Mouse (Mus musculus): ENCODE data around the gene C1s1. TPM values are rescaled to one million over a fixed set of nuclear protein-coding genes. Genes with fewer than 3 reads are reported as not detected.
"Not testable (repeated sequence)": the region's sequence is repeated elsewhere in the genome, so short reads cannot be mapped to it uniquely, and the experiment has no call there.

The C1s1 gene
- polyA plus RNA-seq, 1 experiment, result 3.9 TPM

- peak within 1 kb of the TSS; percentile 32 for H3K4me3 ChIP-seq (ENCODE audit: low read depth, low read length)
- no peaks in the 10 kb centered on the region for H3K4me1 ChIP-seq (ENCODE audit: control insufficient read depth, insufficient read depth, low read length)
- TF ChIP-seq CTCF (IDR thresholded peaks at IDR 0.05; ENCODE audit: low read depth, low read length) (peak; percentile 66), POLR2A (IDR thresholded peaks at IDR 0.05; ENCODE audit: insufficient read depth, low read length) (no peak), EP300 (IDR thresholded peaks at IDR 0.05; ENCODE audit: insufficient read depth, low read depth, low read length) (no peak)
- H3K9ac ChIP-seq (ENCODE audit: low read depth, poor library complexity, severe bottlenecking), result 0 out of 2 replicates have a peak within 1 kb of the TSS, but pooled peaks have one; percentile 19
- no peaks in the 10 kb centered on the region for H3K36me3 ChIP-seq (ENCODE audit: control insufficient read depth, insufficient read depth, low read length, poor library complexity, severe bottlenecking)
- H3K9me3 ChIP-seq (replicated peaks; ENCODE audit: control insufficient read depth, insufficient read depth, low read length, poor library complexity, severe bottlenecking), result no peaks in the 10 kb centered on the region
- H3K27me3 ChIP-seq (ENCODE audit: control insufficient read depth, insufficient read depth, low read length, poor library complexity, severe bottlenecking), result no peaks in the 10 kb centered on the region
- H3K27ac ChIP-seq (ENCODE audit: insufficient read depth, low read length), result no peak within 1 kb of the TSS
Observed at GRCm38 (mm10) chr6:124570026-124570425, 27.9 kb upstream of the C1s1 start, which contains the start of gene C1rb. Gene C1rb (plus strand): TSS chr6:124570294.

DNA sequence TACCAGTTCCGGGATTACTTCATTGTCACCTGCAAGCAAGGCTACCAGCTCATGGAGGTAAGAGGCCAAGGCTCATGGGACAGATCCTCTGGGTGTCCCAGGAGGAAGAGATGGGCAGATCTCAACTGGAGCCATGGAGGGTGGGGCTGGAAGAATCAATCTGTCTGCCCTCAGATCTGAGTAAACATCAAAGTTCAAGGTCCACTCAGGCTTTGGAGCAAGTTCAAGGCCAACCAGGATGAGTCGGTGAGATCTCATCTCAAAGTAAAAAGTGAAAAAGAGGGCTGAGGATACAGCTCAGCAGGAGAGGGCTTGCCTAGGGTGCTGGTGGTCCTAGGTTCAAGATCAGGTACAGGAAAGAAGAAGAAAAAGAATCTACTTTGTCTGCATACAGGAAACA, 19.5 kb upstream of the C1s1 start:
- not testable (repeated sequence) for H3K36me3 ChIP-seq (ENCODE audit: control insufficient read depth, insufficient read depth, low read length, poor library complexity, severe bottlenecking); H3K27me3 ChIP-seq (ENCODE audit: control insufficient read depth, insufficient read depth, low read length, poor library complexity, severe bottlenecking); H3K4me1 ChIP-seq (ENCODE audit: control insufficient read depth, insufficient read depth, low read length); H3K27ac ChIP-seq (ENCODE audit: insufficient read depth, low read length); H3K4me3 ChIP-seq (ENCODE audit: low read depth, low read length); H3K9ac ChIP-seq (ENCODE audit: low read depth, poor library complexity, severe bottlenecking); H3K9me3 ChIP-seq (replicated peaks; ENCODE audit: control insufficient read depth, insufficient read depth, low read length, poor library complexity, severe bottlenecking)

- not testable (repeated sequence) for H3K4me1 ChIP-seq (ENCODE audit: control insufficient read depth, insufficient read depth, low read length); H3K36me3 ChIP-seq (ENCODE audit: control insufficient read depth, insufficient read depth, low read length, poor library complexity, severe bottlenecking); H3K9me3 ChIP-seq (replicated peaks; ENCODE audit: control insufficient read depth, insufficient read depth, low read length, poor library complexity, severe bottlenecking); H3K27ac ChIP-seq (ENCODE audit: insufficient read depth, low read length); H3K9ac ChIP-seq (ENCODE audit: low read depth, poor library complexity, severe bottlenecking); H3K27me3 ChIP-seq (ENCODE audit: control insufficient read depth, insufficient read depth, low read length, poor library complexity, severe bottlenecking); H3K4me3 ChIP-seq (ENCODE audit: low read depth, low read length)
Observed at GRCm38 (mm10) chr6:124561156-124561555, 19.0 kb upstream of the C1s1 start.

DNA sequence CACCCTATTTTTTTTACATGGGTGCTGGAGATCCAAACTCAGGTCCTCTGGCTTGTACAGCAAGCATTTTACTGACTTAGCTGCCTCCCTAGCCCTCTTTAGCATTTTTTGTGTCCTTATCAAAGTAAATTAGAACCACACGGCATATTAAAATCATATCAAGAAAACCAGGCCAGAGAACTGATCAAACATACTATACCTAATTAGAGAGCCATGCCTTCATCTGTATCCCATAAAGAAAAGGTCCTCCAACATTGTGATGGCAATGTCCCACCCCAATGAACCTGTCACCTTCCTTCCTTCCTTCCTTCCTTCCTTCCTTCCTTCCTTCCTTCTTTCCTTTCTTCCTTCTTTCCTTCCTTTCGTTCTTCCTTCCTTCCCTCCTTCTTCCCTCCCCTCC, 13.8 kb upstream of the C1s1 start:
- not testable (repeated sequence) for H3K9me3 ChIP-seq (replicated peaks; ENCODE audit: control insufficient read depth, insufficient read depth, low read length, poor library complexity, severe bottlenecking); H3K4me3 ChIP-seq (ENCODE audit: low read depth, low read length); H3K9ac ChIP-seq (ENCODE audit: low read depth, poor library complexity, severe bottlenecking); H3K27ac ChIP-seq (ENCODE audit: insufficient read depth, low read length); H3K27me3 ChIP-seq (ENCODE audit: control insufficient read depth, insufficient read depth, low read length, poor library complexity, severe bottlenecking); H3K36me3 ChIP-seq (ENCODE audit: control insufficient read depth, insufficient read depth, low read length, poor library complexity, severe bottlenecking); H3K4me1 ChIP-seq (ENCODE audit: control insufficient read depth, insufficient read depth, low read length)

DNA sequence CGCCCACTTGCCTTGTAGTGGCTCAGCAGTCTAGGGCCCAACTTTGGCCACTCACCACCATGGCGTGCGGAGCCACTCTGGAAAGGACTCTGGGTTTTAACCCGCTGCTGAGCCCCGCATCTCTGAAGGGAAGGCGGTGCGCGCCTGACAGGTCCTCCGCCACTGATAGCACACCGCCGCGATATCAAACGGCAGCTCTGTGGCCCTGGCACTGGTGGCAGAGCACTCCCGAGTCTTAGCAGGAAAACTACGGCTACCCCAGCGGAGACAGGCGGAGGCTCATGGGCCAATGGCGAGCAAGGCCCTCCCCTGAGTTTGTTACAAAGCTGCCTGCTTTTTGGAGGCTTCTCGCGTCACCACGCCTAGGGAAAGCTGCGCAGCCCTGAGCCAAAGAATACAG, 10.6 kb upstream of the C1s1 start:
- H3K4me3 ChIP-seq (ENCODE audit: low read depth, low read length), result peak overlapping the region; percentile 54
- H3K27ac ChIP-seq (ENCODE audit: insufficient read depth, low read length), result no peak overlapping the region
- H3K4me1 ChIP-seq (ENCODE audit: control insufficient read depth, insufficient read depth, low read length), result no peaks in the 10 kb centered on the region
- no peaks in the 10 kb centered on the region for H3K27me3 ChIP-seq (ENCODE audit: control insufficient read depth, insufficient read depth, low read length, poor library complexity, severe bottlenecking)
- H3K36me3 ChIP-seq (ENCODE audit: control insufficient read depth, insufficient read depth, low read length, poor library complexity, severe bottlenecking), result no peaks in the 10 kb centered on the region
- TF ChIP-seq POLR2A (IDR thresholded peaks at IDR 0.05; ENCODE audit: insufficient read depth, low read length), result no peak
- H3K9ac ChIP-seq (ENCODE audit: low read depth, poor library complexity, severe bottlenecking), result no peak overlapping the region
- peaks cover 5% of the 10 kb centered on the region for H3K9me3 ChIP-seq (replicated peaks; ENCODE audit: control insufficient read depth, insufficient read depth, low read length, poor library complexity, severe bottlenecking)

DNA sequence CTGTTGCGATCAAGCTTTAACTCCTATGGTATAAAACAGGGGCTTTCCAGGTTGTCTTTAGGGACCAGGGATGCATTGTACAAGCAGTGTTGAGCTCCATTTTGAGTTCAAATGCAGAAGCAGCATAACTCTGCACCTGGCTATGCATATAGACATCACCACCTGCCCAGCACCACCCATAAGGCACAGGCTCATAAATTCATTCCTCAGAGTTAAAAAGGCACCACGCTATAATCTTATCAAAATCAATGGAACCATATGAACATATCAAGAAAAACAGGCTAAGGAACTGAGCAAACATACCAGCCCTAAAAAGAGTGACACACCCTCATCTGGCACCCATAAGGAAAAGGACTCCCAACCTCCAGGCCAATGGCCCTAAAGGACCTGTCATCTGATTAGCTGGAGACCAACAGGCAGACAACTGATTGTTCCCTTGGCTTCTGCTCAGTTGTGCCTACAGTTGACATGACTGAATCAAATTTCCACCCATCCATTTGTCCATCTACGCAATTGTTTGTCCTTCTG, 6.9 kb upstream of the C1s1 start:
- H3K9ac ChIP-seq (ENCODE audit: low read depth, poor library complexity, severe bottlenecking), result no peak overlapping the region
- TF ChIP-seq POLR2A (IDR thresholded peaks at IDR 0.05; ENCODE audit: insufficient read depth, low read length) (no peak), EP300 (IDR thresholded peaks at IDR 0.05; ENCODE audit: insufficient read depth, low read depth, low read length) (no peak), CTCF (IDR thresholded peaks at IDR 0.05; ENCODE audit: low read depth, low read length) (no peak)
- H3K36me3 ChIP-seq (ENCODE audit: control insufficient read depth, insufficient read depth, low read length, poor library complexity, severe bottlenecking), result no peaks in the 10 kb centered on the region
- H3K9me3 ChIP-seq (replicated peaks; ENCODE audit: control insufficient read depth, insufficient read depth, low read length, poor library complexity, severe bottlenecking), result peaks cover 5% of the 10 kb centered on the region
- no peak overlapping the region for H3K27ac ChIP-seq (ENCODE audit: insufficient read depth, low read length)
- no peak overlapping the region for H3K4me3 ChIP-seq (ENCODE audit: low read depth, low read length)
- no peaks in the 10 kb centered on the region for H3K27me3 ChIP-seq (ENCODE audit: control insufficient read depth, insufficient read depth, low read length, poor library complexity, severe bottlenecking)
- no peaks in the 10 kb centered on the region for H3K4me1 ChIP-seq (ENCODE audit: control insufficient read depth, insufficient read depth, low read length)

- not testable (repeated sequence) for H3K36me3 ChIP-seq (ENCODE audit: control insufficient read depth, insufficient read depth, low read length, poor library complexity, severe bottlenecking); H3K9ac ChIP-seq (ENCODE audit: low read depth, poor library complexity, severe bottlenecking); H3K27ac ChIP-seq (ENCODE audit: insufficient read depth, low read length); H3K27me3 ChIP-seq (ENCODE audit: control insufficient read depth, insufficient read depth, low read length, poor library complexity, severe bottlenecking); H3K4me1 ChIP-seq (ENCODE audit: control insufficient read depth, insufficient read depth, low read length); H3K4me3 ChIP-seq (ENCODE audit: low read depth, low read length); H3K9me3 ChIP-seq (replicated peaks; ENCODE audit: control insufficient read depth, insufficient read depth, low read length, poor library complexity, severe bottlenecking)
Observed at GRCm38 (mm10) chr6:124547979-124548378, 5.8 kb upstream of the C1s1 start.
